Mouse (Mus musculus) thymus, postnatal 0 days (tissue): ENCODE results near the gene Gabrb1. TPM values are rescaled to one million over a fixed set of nuclear protein-coding genes. Genes with fewer than 3 reads are reported as not detected.

Experiments used
- DNase-seq: peaks from one replicate; pipeline ENCODE4 v3.0.0-alpha.2; 2015; ENCODE audit warnings: low spot score
- polyA plus RNA-seq: library from polyadenylated mRNA; unstranded; fragments of >200 nt; fragmentation: Nextera tagmentation; extraction: Ambion mirVana; gene quantifications from 2 replicates; pipeline ENCODE4 v1.2.1, GENCODE M21; 2015

Gene Gabrb1
- polyA plus RNA-seq, 1 experiment from 2014 or later, result 0.03 TPM

GRCm38 (mm10) chr5:72159537-72159936 lies 501.6 kb downstream of the Gabrb1 start:
- DNase-seq, result peak; percentile 14

DNA sequence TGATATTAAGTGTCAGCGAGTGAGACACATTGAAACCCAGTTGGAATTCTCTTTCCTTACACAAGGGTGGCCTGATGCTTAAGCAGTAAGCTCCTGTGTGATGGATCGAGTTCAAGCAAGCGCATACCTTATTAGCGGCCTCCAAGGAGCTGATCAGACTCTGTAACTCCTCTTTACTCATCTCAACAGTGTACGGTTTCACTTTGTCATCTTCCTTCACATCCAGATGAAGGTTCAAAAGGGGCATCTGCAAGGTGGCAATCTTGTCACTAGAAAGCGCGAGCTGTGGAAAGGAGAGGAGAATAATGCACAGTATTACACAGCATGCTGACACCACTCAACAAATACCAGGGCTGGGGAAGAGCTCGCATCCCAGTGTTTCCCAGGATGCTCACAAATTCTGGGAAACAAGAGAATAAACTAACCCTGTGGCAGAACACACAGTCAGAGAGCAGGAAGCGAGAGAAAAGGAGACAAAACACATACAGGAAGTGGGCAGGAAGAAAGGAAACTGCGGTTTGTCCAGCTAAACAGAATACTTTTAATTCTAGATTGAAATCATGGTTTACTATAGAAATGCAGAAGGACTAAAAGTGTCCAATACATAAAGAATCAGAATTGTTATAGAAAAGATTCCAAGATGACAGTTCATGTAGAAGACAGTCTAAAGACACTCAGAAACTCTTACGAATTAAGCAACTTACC lies 503.0 kb downstream of the Gabrb1 start:
- DNase-seq, result peak; percentile 63

DNA sequence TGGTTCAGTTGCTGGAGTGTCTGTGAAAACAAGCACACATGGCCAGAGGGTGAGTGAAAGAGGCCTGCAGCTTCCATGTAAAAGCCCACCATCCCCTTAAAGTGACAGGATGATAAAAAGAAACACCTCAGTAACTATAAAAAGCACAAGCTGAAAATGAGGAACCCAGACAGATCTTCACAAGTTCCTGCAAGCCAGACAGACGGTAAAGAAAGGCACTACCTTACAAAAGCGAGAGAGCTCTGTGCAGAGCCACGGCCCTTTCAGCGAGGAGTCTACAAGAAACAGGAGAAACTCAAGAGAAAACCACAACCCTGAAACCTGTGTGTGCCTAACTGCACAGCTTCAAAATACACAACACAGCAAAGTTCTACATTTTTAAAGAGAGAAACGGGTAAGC lies 504.9 kb downstream of the Gabrb1 start:
- DNase-seq, result peak; percentile 42

- no peak for DNase-seq
Measured at GRCm38 (mm10) chr5:72164386-72164785, 506.5 kb downstream of the Gabrb1 start.

GRCm38 (mm10) chr5:72167594-72168284 lies 509.8 kb downstream of the Gabrb1 start, which contains the start of gene Commd8:
TSS of gene Commd8 (minus strand) at chr5:72168189.
- peak; percentile 97 for DNase-seq

DNA sequence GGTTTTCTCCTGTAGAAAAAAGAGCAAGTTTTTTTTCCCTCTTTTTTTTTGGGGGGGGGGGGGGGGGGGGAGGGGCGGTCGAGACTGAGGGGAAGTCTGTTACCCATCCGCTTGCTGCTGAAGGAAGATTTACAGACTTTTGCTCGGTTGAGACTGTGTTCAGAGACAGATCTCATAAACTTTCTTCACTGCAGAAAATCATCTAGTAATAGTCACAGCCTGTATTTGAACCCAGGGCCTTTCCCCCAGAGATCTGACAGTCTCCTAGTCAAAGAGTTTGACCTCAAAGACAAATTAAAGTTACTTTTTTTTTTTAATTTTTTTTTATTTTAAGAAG lies 510.3 kb downstream of the Gabrb1 start:
- no peak for DNase-seq

GRCm38 (mm10) chr5:72170067-72170466 lies 512.2 kb downstream of the Gabrb1 start:
- no peak for DNase-seq

DNA sequence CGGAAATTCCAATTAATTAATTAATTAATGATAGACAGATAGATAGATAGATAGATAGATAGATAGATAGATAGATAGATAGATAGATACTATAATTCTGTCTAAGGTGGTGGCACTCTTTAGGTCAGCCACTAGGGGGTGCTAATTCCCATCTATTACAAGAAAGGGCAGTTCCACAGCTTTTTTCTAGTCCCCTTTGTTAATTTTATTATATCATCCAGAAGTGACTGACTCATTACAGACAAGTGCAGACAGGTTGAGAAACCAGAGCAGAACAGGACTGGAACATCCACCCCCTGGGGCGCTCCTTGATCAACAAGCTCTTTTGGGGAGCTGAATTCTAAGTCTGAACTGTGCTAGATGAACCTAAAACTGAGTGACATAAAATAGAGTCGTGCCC lies 514.8 kb downstream of the Gabrb1 start:
- peak; percentile 25 for DNase-seq

DNA sequence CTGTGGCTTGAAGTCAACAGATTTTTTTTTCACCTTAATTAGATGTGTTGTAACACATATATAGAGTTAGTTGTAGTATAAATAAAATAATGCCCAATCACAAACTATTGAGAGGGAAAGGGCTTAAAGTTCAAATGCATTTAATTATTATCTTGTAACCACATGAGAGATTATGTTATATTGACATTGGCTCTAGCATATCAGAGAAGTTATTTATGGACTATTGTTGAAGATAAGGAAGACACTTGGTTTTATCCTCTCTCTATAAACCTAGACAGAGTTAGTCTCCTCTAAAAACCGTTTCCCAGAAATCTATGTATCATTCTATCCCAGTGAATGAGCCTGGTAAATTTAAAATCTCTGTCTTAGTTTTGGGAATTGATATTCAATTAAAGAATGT lies 515.6 kb downstream of the Gabrb1 start:
- DNase-seq, result no peak

GRCm38 (mm10) chr5:72175050-72175449 lies 517.1 kb downstream of the Gabrb1 start:
- DNase-seq, result no peak

- no peak for DNase-seq
Measured at GRCm38 (mm10) chr5:72175530-72175929, 517.6 kb downstream of the Gabrb1 start.

- DNase-seq, result no peak
Measured at GRCm38 (mm10) chr5:72181194-72181593, 523.3 kb downstream of the Gabrb1 start.

GRCm38 (mm10) chr5:72182804-72183203 lies 524.9 kb downstream of the Gabrb1 start:
- peak; percentile 31 for DNase-seq

DNA sequence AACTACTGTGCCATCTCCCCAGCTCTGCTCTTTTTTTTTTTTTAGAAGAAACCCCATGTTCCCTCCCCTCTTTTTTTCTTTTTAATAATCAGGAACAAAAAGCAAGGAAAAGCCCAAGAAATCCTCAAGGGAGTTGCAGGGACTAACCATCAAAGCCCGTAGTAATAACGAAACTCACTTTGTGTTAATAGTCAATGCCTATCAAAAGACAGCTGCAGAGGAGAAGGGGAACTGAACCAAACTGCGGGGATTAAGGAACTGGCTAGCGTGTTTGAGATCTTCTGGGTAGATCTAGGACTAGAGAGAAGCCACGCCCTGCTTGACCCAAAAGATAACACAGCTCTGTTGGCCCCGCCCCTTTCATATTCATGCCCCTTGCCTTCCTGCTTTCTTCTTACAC lies 526.0 kb downstream of the Gabrb1 start:
- DNase-seq, result no peak

DNA sequence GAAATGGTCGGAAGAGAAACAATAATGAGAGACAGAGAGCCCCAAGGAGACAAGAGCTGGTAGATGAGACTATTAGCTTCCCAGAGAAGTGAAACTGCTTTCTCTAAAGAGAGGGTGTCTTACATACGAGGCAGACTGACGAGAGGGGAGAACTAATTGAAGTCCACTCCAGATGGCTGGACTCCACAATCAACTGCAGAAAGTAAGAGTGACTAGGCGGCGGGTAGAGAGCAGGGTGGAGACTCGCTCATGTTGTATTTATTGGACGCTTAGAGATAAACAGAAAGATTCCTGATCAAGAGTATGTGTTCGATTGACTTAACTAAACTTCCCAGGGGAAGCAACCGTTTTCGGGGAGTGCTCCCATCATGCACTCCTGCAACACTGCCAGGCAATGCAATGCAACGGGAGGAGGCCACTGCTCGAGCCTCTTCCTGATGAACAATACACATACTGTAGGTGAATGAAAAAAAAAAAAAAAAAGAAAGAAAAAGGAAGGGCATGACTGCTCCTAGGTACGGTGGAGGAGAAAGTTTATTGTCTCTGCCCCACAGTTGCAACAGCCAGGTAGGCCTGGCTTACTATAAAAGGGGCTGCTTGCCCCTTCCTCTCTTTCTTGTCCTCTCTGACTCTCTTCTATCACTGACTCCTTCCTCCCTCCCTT lies 526.7 kb downstream of the Gabrb1 start:
- DNase-seq, result no peak

DNA sequence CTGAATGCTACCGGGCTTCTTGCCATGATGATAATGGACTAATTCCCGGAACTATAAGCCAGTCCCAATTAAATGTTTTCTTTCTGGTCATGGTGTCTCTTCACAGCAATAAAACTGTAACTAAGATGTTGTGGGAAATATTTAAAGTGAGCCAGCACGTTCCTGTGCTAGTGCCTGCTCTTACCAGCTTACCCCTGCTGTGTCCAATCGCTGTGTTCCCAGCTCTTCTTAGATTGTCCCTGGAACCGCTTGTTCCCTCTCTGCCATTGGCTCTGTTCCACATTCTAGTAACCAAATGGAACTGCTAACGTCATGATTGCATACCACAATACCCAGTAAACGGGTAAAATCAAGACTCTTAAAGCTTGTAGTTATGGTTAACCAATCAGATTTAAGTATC lies 533.2 kb downstream of the Gabrb1 start:
- DNase-seq, result no peak

DNA sequence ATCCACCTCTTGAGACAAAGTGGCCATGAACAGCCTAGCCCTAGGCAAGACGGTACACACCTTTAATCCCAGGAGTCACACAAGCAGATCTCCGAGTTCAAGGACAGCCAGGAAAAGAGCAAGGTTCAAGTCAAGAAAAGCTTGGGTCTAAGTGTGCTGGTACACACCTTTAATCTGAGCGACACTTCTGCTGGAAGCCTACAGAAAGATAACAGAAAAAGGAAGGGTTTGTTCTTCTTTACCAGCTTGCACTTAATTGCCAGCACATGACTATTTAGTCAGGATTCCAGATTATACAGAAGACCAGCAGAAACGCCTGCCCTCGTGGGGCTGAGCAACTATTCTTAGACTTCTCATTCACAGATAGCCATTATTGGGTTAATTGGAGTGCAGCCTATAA lies 534.0 kb downstream of the Gabrb1 start:
- no peak for DNase-seq

GRCm38 (mm10) chr5:72195442-72195841 lies 537.5 kb downstream of the Gabrb1 start:
- DNase-seq, result no peak
